Mouse (Mus musculus): ENCODE results near the gene Vmn1r61.

Gene Vmn1r61

GRCm38 (mm10) chr7:5613195-5613594 is at the start of gene Vmn1r61:
Gene Vmn1r61 (minus strand): TSS chr7:5613295.
- no peak for DNase-seq (ENCODE audit: low spot score)

All from MN1 (cell line).